In the genomic region with DNA sequence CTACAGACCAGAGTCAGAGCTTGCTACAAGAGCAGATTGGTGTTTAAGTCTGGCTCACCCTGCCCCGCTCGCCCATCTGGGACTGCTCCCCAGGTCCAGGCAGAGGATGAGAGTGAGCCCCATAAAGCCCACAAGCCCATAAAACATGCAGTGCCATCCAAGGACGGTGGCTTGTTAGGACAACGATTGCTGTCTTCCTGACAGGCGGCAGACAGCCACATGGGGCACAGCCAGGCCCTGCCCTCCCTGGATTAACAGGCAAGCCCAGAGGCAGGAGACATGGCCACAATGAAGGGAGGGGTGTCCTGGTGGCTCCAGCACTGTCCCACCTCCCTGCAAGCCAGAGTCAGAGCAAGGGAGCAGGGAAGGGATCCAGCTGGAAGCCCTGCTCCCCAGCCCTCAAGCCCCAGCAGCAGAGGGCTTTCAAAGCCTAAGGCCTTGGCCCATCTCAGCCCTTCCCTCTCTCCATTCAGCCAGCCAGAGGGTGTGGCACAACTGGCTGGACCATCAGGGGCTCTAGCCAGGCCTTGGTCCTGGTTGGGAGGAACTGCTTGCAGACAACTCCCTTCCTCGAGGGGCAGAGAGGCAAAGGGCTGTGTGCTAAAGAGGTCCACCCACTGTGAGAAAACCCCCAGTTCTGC, we compare ENCODE assay signal across 12 mouse cellular contexts. TPM values are rescaled to one million over a fixed set of nuclear protein-coding genes. Genes with fewer than 3 reads are reported as not detected.
DNase-seq lines count a peak whose midpoint lies in the region; ATAC-seq and TF ChIP-seq lines count a peak whose summit lies in the region.
"Had no signal": no experiment of that assay in that cellular context is flagged by ENCODE, and none has a peak within 500 bp of the region (broad histone marks: within the 10 kb centered on the region; RNA-seq: fewer than 3 reads in every experiment).

No protein-coding gene starts in this region.

- H3K36me3 ChIP-seq in intestine, embryonic 14.5 days (ENCODE audit: control insufficient read depth, insufficient read depth, low read length): no peaks in the 10 kb centered on the region
- H3K36me3 ChIP-seq in intestine, postnatal 0 days (ENCODE audit: control insufficient read depth, insufficient read depth): no peaks in the 10 kb centered on the region
- no peaks in the 10 kb centered on the region for H3K36me3 ChIP-seq in heart, embryonic 11.5 days (ENCODE audit: control insufficient read depth, insufficient read depth, low read length)
- no peaks in the 10 kb centered on the region for H3K36me3 ChIP-seq in lung, embryonic 15.5 days
- no peaks in the 10 kb centered on the region for H3K36me3 ChIP-seq in liver, embryonic 11.5 days (ENCODE audit: control insufficient read depth, insufficient read depth, low read length)

- no peak overlapping the region for H3K4me2 ChIP-seq in intestine, embryonic 14.5 days (ENCODE audit: low read length)
- no peak overlapping the region for H3K4me2 ChIP-seq in intestine, postnatal 0 days (replicated peaks; ENCODE audit: low read depth)
- H3K4me2 ChIP-seq in heart, embryonic 11.5 days: no peak overlapping the region
- H3K4me2 ChIP-seq in lung, embryonic 15.5 days: no peak overlapping the region
- no peak overlapping the region for H3K4me2 ChIP-seq in liver, embryonic 11.5 days

- H3K27ac ChIP-seq in intestine, embryonic 14.5 days (ENCODE audit: low read depth): 0 out of 2 replicates have a peak overlapping the region, but pooled peaks have one; percentile 43
- no peak overlapping the region for H3K27ac ChIP-seq in intestine, postnatal 0 days (ENCODE audit: low read depth, low read length)
- peak overlapping the region; percentile 22 for H3K27ac ChIP-seq in heart, embryonic 11.5 days (ENCODE audit: low read depth, low read length)
- H3K27ac ChIP-seq in lung, embryonic 15.5 days: peak overlapping the region; percentile 21
- no peak overlapping the region for H3K27ac ChIP-seq in liver, embryonic 11.5 days (ENCODE audit: low read depth, low read length)
- H3K27ac ChIP-seq: macrophage had no signal

- no peaks in the 10 kb centered on the region for H3K9me3 ChIP-seq in intestine, embryonic 14.5 days (ENCODE audit: control insufficient read depth, low read length)
- H3K9me3 ChIP-seq in intestine, postnatal 0 days (ENCODE audit: control insufficient read depth): no peaks in the 10 kb centered on the region
- no peaks in the 10 kb centered on the region for H3K9me3 ChIP-seq in heart, embryonic 11.5 days (replicated peaks; ENCODE audit: control insufficient read depth, low read length)
- H3K9me3 ChIP-seq in lung, embryonic 15.5 days: no peaks in the 10 kb centered on the region
- H3K9me3 ChIP-seq in liver, embryonic 11.5 days (ENCODE audit: control insufficient read depth, low read length): no peaks in the 10 kb centered on the region

- 64% methylated on average over 6 of the region's 6 CpGs for WGBS in intestine, embryonic 14.5 days
- 67% methylated on average over 6 of the region's 6 CpGs for WGBS in intestine, postnatal 0 days
- WGBS in heart, embryonic 11.5 days (ENCODE audit: insufficient replicate concordance): 65% methylated on average over 6 of the region's 6 CpGs
- WGBS in lung, embryonic 15.5 days: 63% methylated on average over 6 of the region's 6 CpGs
- WGBS in liver, embryonic 11.5 days: 71% methylated on average over 6 of the region's 6 CpGs

- H3K27me3 ChIP-seq in intestine, embryonic 14.5 days (replicated peaks; ENCODE audit: control insufficient read depth, insufficient read depth, low read length): no peaks in the 10 kb centered on the region
- H3K27me3 ChIP-seq in intestine, postnatal 0 days (replicated peaks; ENCODE audit: control insufficient read depth, insufficient read depth, low read length): no peaks in the 10 kb centered on the region
- 0 out of 2 replicates have a peak, but pooled peaks cover 4% of the 10 kb centered on the region for H3K27me3 ChIP-seq in heart, embryonic 11.5 days (ENCODE audit: control insufficient read depth, insufficient read depth, low read length)
- H3K27me3 ChIP-seq in lung, embryonic 15.5 days: no peaks in the 10 kb centered on the region
- H3K27me3 ChIP-seq in liver, embryonic 11.5 days (replicated peaks; ENCODE audit: control insufficient read depth, insufficient read depth, low read length): peaks cover 3% of the 10 kb centered on the region; the same call in 1 of the 2 replicates

- H3K4me3 ChIP-seq in intestine, embryonic 14.5 days (ENCODE audit: low read depth, low read length): no peak overlapping the region
- H3K4me3 ChIP-seq in intestine, postnatal 0 days (ENCODE audit: low read depth, low read length): no peak overlapping the region
- H3K4me3 ChIP-seq in heart, embryonic 11.5 days (ENCODE audit: low read depth, low read length): no peak overlapping the region
- no peak overlapping the region for H3K4me3 ChIP-seq in lung, embryonic 15.5 days
- H3K4me3 ChIP-seq in liver, embryonic 11.5 days (ENCODE audit: low read depth, low read length): no peak overlapping the region

- no peak for DNase-seq in intestine, embryonic 14.5 days (ENCODE audit: low spot score)
- peak; percentile 43 for DNase-seq in adrenal gland, postnatal 25 days
- DNase-seq in right cerebral cortex, postnatal 10 days (ENCODE audit: low spot score in 2 of 2): no peak
- DNase-seq in liver, embryonic 11.5 days (ENCODE audit: low spot score): no peak
- DNase-seq in layer of hippocampus, adult 9-10 months (ENCODE audit: low spot score): no peak
- DNase-seq: cerebellum, adult 18-20 months; right cerebral cortex, adult 18-20 months had no signal

- no peak for TF ChIP-seq CTCF in intestine, postnatal 0 days (IDR thresholded peaks at IDR 0.05; ENCODE audit: low read depth)

- peaks cover 18% of the 10 kb centered on the region for H3K4me1 ChIP-seq in intestine, embryonic 14.5 days (replicated peaks; ENCODE audit: control insufficient read depth, insufficient read depth, low read length)
- H3K4me1 ChIP-seq in intestine, postnatal 0 days (replicated peaks; ENCODE audit: control insufficient read depth, insufficient read depth, low read length): no peaks in the 10 kb centered on the region
- H3K4me1 ChIP-seq in heart, embryonic 11.5 days (ENCODE audit: control insufficient read depth, insufficient read depth, low read length): peaks cover 30% of the 10 kb centered on the region
- peaks cover 51% of the 10 kb centered on the region for H3K4me1 ChIP-seq in lung, embryonic 15.5 days
- H3K4me1 ChIP-seq in liver, embryonic 11.5 days (replicated peaks; ENCODE audit: control insufficient read depth, insufficient read depth, low read length): peaks cover 24% of the 10 kb centered on the region

- H3K9ac ChIP-seq in intestine, embryonic 14.5 days (ENCODE audit: low read length): no peak overlapping the region
- H3K9ac ChIP-seq in intestine, postnatal 0 days (ENCODE audit: low read depth, low read length): no peak overlapping the region
- peak overlapping the region; percentile 46; the same call in 1 of the 2 replicates for H3K9ac ChIP-seq in heart, embryonic 11.5 days (ENCODE audit: low read depth, low read length)
- H3K9ac ChIP-seq in lung, embryonic 15.5 days: no peak overlapping the region
- no peak overlapping the region for H3K9ac ChIP-seq in liver, embryonic 11.5 days (ENCODE audit: low read depth, low read length)

- no peak for ATAC-seq in intestine, embryonic 14.5 days (replicated peaks; ENCODE audit: low FRiP score, low TSS enrichment, low read depth)
- ATAC-seq in intestine, postnatal 0 days: no peak
- ATAC-seq in heart, embryonic 11.5 days (replicated peaks; ENCODE audit: insufficient number of reproducible peaks, low FRiP score, low TSS enrichment): no peak
- peak; percentile 41 for ATAC-seq in lung, embryonic 15.5 days (ENCODE audit: borderline replicate concordance, extremely low read depth, low FRiP score, low TSS enrichment)
- no peak for ATAC-seq in liver, embryonic 11.5 days (replicated peaks; ENCODE audit: low FRiP score)

RNA-seq across cellular contexts. Expression of gene Tns1, which starts 40.1 kb away (rescaled TPM):
- 27.2 and 28.7 TPM in 2 replicates for polyA plus RNA-seq in intestine, embryonic 14.5 days (2014; fragmentation: Nextera tagmentation; extraction: Ambion mirVana)
- 20.0 and 21.5 TPM in 2 replicates for polyA plus RNA-seq in intestine, postnatal 0 days (2015; fragmentation: Nextera tagmentation; extraction: Ambion mirVana)
- 270 and 436 TPM in 2 replicates for total RNA-seq in adrenal gland, postnatal 25 days (2021)
- polyA plus RNA-seq in heart, embryonic 11.5 days (2014; fragmentation: Nextera tagmentation; extraction: Ambion mirVana): 71.9 and 75.6 TPM in 2 replicates
- polyA plus RNA-seq in lung, embryonic 15.5 days (2015; fragmentation: Nextera tagmentation; extraction: Ambion mirVana): 104 and 130 TPM in 2 replicates
- polyA plus RNA-seq in liver, embryonic 11.5 days (2014; fragmentation: Nextera tagmentation; extraction: Ambion mirVana): 19.4 and 20.4 TPM in 2 replicates

RNA-seq across cellular contexts. Expression of gene Rufy4, which starts 41.2 kb away (rescaled TPM):
- 0.08 and 0.42 TPM in 2 replicates for polyA plus RNA-seq in intestine, embryonic 14.5 days (2014; fragmentation: Nextera tagmentation; extraction: Ambion mirVana)
- 0.10 TPM in 1 of 2 replicates, not detected in the other for polyA plus RNA-seq in intestine, postnatal 0 days (2015; fragmentation: Nextera tagmentation; extraction: Ambion mirVana)
- total RNA-seq in adrenal gland, postnatal 25 days (2021): 2.2 and 2.3 TPM in 2 replicates
- 0.21 and 0.39 TPM in 2 replicates for polyA plus RNA-seq in heart, embryonic 11.5 days (2014; fragmentation: Nextera tagmentation; extraction: Ambion mirVana)
- polyA plus RNA-seq in lung, embryonic 15.5 days (2015; fragmentation: Nextera tagmentation; extraction: Ambion mirVana): 0.35 and 0.41 TPM in 2 replicates
- 0.17 and 0.34 TPM in 2 replicates for polyA plus RNA-seq in liver, embryonic 11.5 days (2014; fragmentation: Nextera tagmentation; extraction: Ambion mirVana)
- total RNA-seq: ES-E14 had no signal
- polyA plus RNA-seq: macrophage had no signal

Comparison
In these comparisons a context has a peak if more than half of its experiments do, and no peak if none do; other contexts are left out.
1. H3K27ac ChIP-seq: peak in intestine, embryonic 14.5 days (single experiment), heart, embryonic 11.5 days (single experiment) and lung, embryonic 15.5 days (single experiment); none in intestine, postnatal 0 days (single experiment) and liver, embryonic 11.5 days (single experiment).